Mouse (Mus musculus) hindbrain, postnatal 0 days (tissue): ENCODE results near the gene Jmjd6. TPM values are rescaled to one million over a fixed set of nuclear protein-coding genes. Genes with fewer than 3 reads are reported as not detected.
A peak's percentile ranks its signal among the peaks of the same experiment; 100 is the strongest.

ENCODE experiments used
- ATAC-seq: fragments of 200-750 bp; cut with Nextera tagmentation; 2 replicates; pipeline ENCODE4 v1.8.0; 2017; ENCODE audit warnings: mild to moderate bottlenecking, moderate TSS enrichment, moderate library complexity
- DNase-seq: peaks from one replicate; pipeline ENCODE4 v3.0.0-alpha.2; 2015; ENCODE audit warnings: low spot score
- H3K27ac ChIP-seq: fragments of 300-500 bp; sonication (generic); 2 replicates; pipeline ENCODE4 v1.5.1; 2014; ENCODE audit warnings: mild to moderate bottlenecking
- H3K27me3 ChIP-seq: fragments of 300-500 bp; sonication (generic); 2 replicates; pipeline ENCODE4 v1.6.1; 2014; ENCODE audit warnings: low read length, mixed read lengths; ENCODE audit not compliant: insufficient read depth
- H3K36me3 ChIP-seq: fragments of 300-500 bp; sonication (generic); 2 replicates; pipeline ENCODE4 v1.6.1; 2014; ENCODE audit warnings: low read length, mixed read lengths; ENCODE audit not compliant: insufficient read depth
- H3K4me1 ChIP-seq: fragments of 300-500 bp; sonication (generic); 2 replicates; pipeline ENCODE4 v1.6.1; 2014; ENCODE audit warnings: antibody characterized with exemption, low read length, mixed read lengths; ENCODE audit not compliant: insufficient read depth
- H3K4me2 ChIP-seq: fragments of 300-500 bp; sonication (generic); 2 replicates; pipeline ENCODE4 v1.6.1; 2014; ENCODE audit warnings: low read depth, mild to moderate bottlenecking, low read length, moderate library complexity, mixed read lengths
- H3K4me3 ChIP-seq: fragments of 300-500 bp; sonication (generic); 2 replicates; pipeline ENCODE4 v1.5.1; 2014; ENCODE audit warnings: low read length
- H3K9ac ChIP-seq: fragments of 300-500 bp; sonication (generic); replicated peaks from 2 replicates; pipeline ENCODE4 v1.6.1; 2014; ENCODE audit warnings: mild to moderate bottlenecking, low read length, moderate library complexity, mixed read lengths
- H3K9me3 ChIP-seq: fragments of 300-500 bp; sonication (generic); 2 replicates; pipeline ENCODE4 v1.6.1; 2016; ENCODE audit warnings: low read length, mixed read lengths
- CTCF ChIP-seq: IDR thresholded peaks from 2 replicates; pipeline ENCODE4 v1.5.1; 2016; ENCODE audit warnings: antibody characterized with exemption, control low read depth, low read depth
- WGBS: fragments of 180-500 bp; shearing (Covaris S2); extraction: QIAGEN DNeasy Blood & Tissue Kit; methylation state at CpG from one replicate; pipeline ENCODE4 v1.1.7; 2014; 5-methylcytosine and 5-hydroxymethylcytosine counted together
- polyA plus RNA-seq: library from polyadenylated mRNA; unstranded; fragments of >200 nt; fragmentation: Nextera tagmentation; extraction: Ambion mirVana; gene quantifications from 2 replicates; pipeline ENCODE4 v1.2.1, GENCODE M21; 2015
- total RNA-seq: library from RNA; depleted of rRNA; stranded (reverse); fragments of >200 nt; gene quantifications from 2 replicates; pipeline ENCODE4 v1.2.3, GENCODE M21; 2014

Gene Jmjd6
- total and polyA plus RNA-seq, 2 experiments from 2014 or later = 37.5 to 48.6 TPM

DNA sequence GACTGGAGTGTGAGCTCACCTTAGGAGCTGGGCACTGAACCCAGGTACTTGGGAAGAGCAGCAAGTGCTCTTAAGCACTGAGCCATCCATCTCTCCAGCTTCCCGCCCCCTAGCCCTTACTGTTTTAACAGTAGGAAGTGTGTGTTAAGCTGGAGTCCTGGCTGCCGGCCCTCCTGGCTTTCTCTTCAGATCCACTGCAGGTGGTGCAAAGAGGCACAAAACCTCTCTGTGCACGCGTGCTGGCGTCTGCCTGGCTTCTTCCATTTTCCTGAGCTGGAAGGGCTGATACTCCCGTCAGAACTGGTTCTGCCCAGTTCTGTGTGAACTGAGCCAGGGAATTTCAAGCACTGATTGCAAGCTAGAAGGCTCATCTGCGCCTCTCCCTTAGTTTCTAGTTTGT lies 37.6 kb upstream of the Jmjd6 start:
- no peaks in the 10 kb centered on the region for H3K9me3 ChIP-seq
- H3K27ac ChIP-seq = no peak overlapping the region; the same call in 1 of the 2 replicates
- TF ChIP-seq CTCF = no peak
- ATAC-seq (no peak), DNase-seq (peak; percentile 20)
- no peak overlapping the region for H3K9ac ChIP-seq
- no peak overlapping the region for H3K4me2 ChIP-seq
- 38% methylated on average over 7 of the region's 7 CpGs for WGBS
- H3K4me3 ChIP-seq = no peak overlapping the region
- H3K36me3 ChIP-seq = no peaks in the 10 kb centered on the region
- no peaks in the 10 kb centered on the region for H3K27me3 ChIP-seq
- H3K4me1 ChIP-seq = 0 out of 2 replicates have a peak, but pooled peaks cover 2% of the 10 kb centered on the region

- no peak overlapping the region for H3K9ac ChIP-seq
- H3K27ac ChIP-seq = no peak overlapping the region
- H3K36me3 ChIP-seq = peaks cover 14% of the 10 kb centered on the region; the same call in 1 of the 2 replicates
- no peaks in the 10 kb centered on the region for H3K9me3 ChIP-seq
- DNase-seq (no peak), ATAC-seq (no peak)
- no peak for TF ChIP-seq CTCF
- no peaks in the 10 kb centered on the region for H3K27me3 ChIP-seq
- 86% methylated on average over 8 of the region's 8 CpGs for WGBS
- H3K4me2 ChIP-seq = no peak overlapping the region
- no peak overlapping the region for H3K4me3 ChIP-seq
- H3K4me1 ChIP-seq = no peaks in the 10 kb centered on the region
Observed at GRCm38 (mm10) chr11:116878454-116878853, 35.2 kb upstream of the Jmjd6 start.

GRCm38 (mm10) chr11:116873987-116874386 lies 30.7 kb upstream of the Jmjd6 start:
- no peak overlapping the region for H3K9ac ChIP-seq

GRCm38 (mm10) chr11:116871538-116871937 lies 28.3 kb upstream of the Jmjd6 start:
- Histone ChIP-seq H3K4me3 (no peak overlapping the region), H3K36me3 (peaks cover 35% of the 10 kb centered on the region), H3K27me3 (no peaks in the 10 kb centered on the region), H3K4me1 (no peaks in the 10 kb centered on the region), H3K27ac (no peak overlapping the region), H3K9me3 (no peaks in the 10 kb centered on the region), H3K9ac (no peak overlapping the region), H3K4me2 (no peak overlapping the region)
- ATAC-seq (no peak), DNase-seq (no peak)
- TF ChIP-seq CTCF = no peak
- WGBS = 87% methylated on average over 9 of the region's 9 CpGs

More at GRCm38 (mm10) chr11:116873987-116874386, 30.7 kb upstream of the Jmjd6 start:
- Histone ChIP-seq H3K4me2 (no peak overlapping the region), H3K4me1 (no peaks in the 10 kb centered on the region), H3K9me3 (no peaks in the 10 kb centered on the region), H3K27ac (no peak overlapping the region), H3K4me3 (no peak overlapping the region), H3K36me3 (peaks cover 33% of the 10 kb centered on the region), H3K27me3 (no peaks in the 10 kb centered on the region)
- no peak for TF ChIP-seq CTCF
- 83% methylated on average over 20 of the region's 20 CpGs for WGBS
- no peak for ATAC-seq
- DNase-seq = no peak

DNA sequence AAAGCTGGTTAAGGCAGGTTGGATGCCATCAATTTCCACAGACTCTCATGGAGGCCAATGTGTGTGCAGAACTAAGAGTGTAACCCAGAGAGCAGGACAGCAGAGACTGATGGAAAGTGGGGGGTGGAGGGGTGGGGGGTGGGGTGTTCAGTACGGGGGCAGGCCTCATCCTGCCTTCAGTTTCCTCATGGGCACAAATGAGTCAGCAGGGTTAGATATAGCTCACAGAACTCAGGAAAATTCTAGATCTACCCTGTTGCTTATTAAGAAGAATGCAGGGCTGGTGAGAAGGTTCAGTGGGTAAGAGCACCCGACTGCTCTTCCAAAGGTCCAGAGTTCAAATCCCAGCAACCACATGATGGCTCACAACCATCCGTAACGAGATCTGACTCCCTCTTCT lies 26.4 kb upstream of the Jmjd6 start:
- DNase-seq = no peak
- no peak for TF ChIP-seq CTCF
- no peaks in the 10 kb centered on the region for H3K4me1 ChIP-seq
- H3K27ac ChIP-seq = no peak overlapping the region
- 83% methylated on average over 4 of the region's 4 CpGs for WGBS
- no peak for ATAC-seq
- H3K27me3 ChIP-seq = no peaks in the 10 kb centered on the region
- H3K36me3 ChIP-seq = peaks cover 52% of the 10 kb centered on the region
- H3K4me2 ChIP-seq = no peak overlapping the region
- no peak overlapping the region for H3K9ac ChIP-seq
- no peak overlapping the region for H3K4me3 ChIP-seq
- H3K9me3 ChIP-seq = no peaks in the 10 kb centered on the region

DNA sequence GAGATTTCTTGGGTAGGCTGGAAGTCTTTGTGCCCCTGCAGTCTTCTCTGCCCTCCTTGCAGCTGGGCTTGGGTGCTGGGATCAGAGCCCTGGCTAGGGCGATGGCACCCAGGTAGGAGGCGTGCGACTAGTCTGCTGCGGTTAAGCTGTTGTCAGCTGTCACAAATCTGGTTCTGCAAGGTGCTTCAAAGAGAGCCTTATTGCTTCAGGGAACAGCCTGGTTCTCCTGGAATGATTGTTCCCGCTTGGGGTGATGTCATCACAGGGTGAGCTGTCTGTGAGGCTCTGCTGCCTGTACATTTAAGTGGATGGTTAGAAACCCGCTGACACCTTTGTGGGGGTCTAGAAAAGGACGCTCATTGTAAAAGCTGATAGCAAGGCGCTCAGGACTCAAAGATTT lies 26.0 kb upstream of the Jmjd6 start:
- Histone ChIP-seq H3K36me3 (peaks cover 52% of the 10 kb centered on the region), H3K9ac (no peak overlapping the region), H3K4me1 (no peaks in the 10 kb centered on the region), H3K9me3 (no peaks in the 10 kb centered on the region), H3K4me2 (no peak overlapping the region), H3K27ac (no peak overlapping the region), H3K4me3 (no peak overlapping the region), H3K27me3 (no peaks in the 10 kb centered on the region)
- ATAC-seq = no peak
- DNase-seq = no peak
- 94% methylated on average over 8 of the region's 8 CpGs for WGBS
- no peak for TF ChIP-seq CTCF

- no peak overlapping the region for H3K4me3 ChIP-seq
- no peak for TF ChIP-seq CTCF
- H3K9me3 ChIP-seq = no peaks in the 10 kb centered on the region
- WGBS = 79% methylated on average over 3 of the region's 3 CpGs
- DNase-seq (no peak), ATAC-seq (no peak)
- H3K9ac ChIP-seq = no peak overlapping the region
- H3K4me2 ChIP-seq = no peak overlapping the region
- H3K4me1 ChIP-seq = no peaks in the 10 kb centered on the region
- no peak overlapping the region for H3K27ac ChIP-seq
- H3K36me3 ChIP-seq = peaks cover 52% of the 10 kb centered on the region
- no peaks in the 10 kb centered on the region for H3K27me3 ChIP-seq
Observed at GRCm38 (mm10) chr11:116868129-116868528, 24.9 kb upstream of the Jmjd6 start.
